In genomic region chr8:69970880-69971279, GRCm38 (mm10) we compare ENCODE assay signal across 15 mouse cellular contexts. TPM values are rescaled to one million over a fixed set of nuclear protein-coding genes. Genes with fewer than 3 reads are reported as not detected.
A peak's percentile ranks its signal among the peaks of the same experiment; 100 is the strongest.
DNase-seq lines count a peak whose midpoint lies in the region; ATAC-seq lines count a peak whose summit lies in the region.
"Had no signal": no experiment of that assay in that cellular context is flagged by ENCODE, and none has a peak within 500 bp of the region (broad histone marks: within the 10 kb centered on the region; RNA-seq: fewer than 3 reads in every experiment).

No protein-coding gene starts in this region.

- peak overlapping the region; percentile 74; the same call in 1 of the 2 replicates for H3K4me2 ChIP-seq in heart, embryonic 11.5 days
- peak overlapping the region; percentile 98; the same call in 1 of the 2 replicates for H3K4me2 ChIP-seq in liver, embryonic 12.5 days
- H3K4me2 ChIP-seq in intestine, embryonic 14.5 days (ENCODE audit: low read length) = peak overlapping the region; percentile 18; the same call in 1 of the 2 replicates

- H3K4me1 ChIP-seq in heart, embryonic 11.5 days (ENCODE audit: control insufficient read depth, insufficient read depth, low read length) = peaks cover 45% of the 10 kb centered on the region
- H3K4me1 ChIP-seq in liver, embryonic 12.5 days = peaks cover 89% of the 10 kb centered on the region
- H3K4me1 ChIP-seq in embryonic facial prominence, embryonic 10.5 days = peaks cover 41% of the 10 kb centered on the region
- peaks cover 22% of the 10 kb centered on the region for H3K4me1 ChIP-seq in intestine, embryonic 14.5 days (replicated peaks; ENCODE audit: control insufficient read depth, insufficient read depth, low read length)

- no peak overlapping the region for H3K4me3 ChIP-seq in heart, embryonic 11.5 days (ENCODE audit: low read depth, low read length)
- H3K4me3 ChIP-seq in liver, embryonic 12.5 days = no peak overlapping the region
- peak overlapping the region; percentile 28; the same call in 1 of the 2 replicates for H3K4me3 ChIP-seq in embryonic facial prominence, embryonic 10.5 days
- no peak overlapping the region for H3K4me3 ChIP-seq in intestine, embryonic 14.5 days (ENCODE audit: low read depth, low read length)
- H3K4me3 ChIP-seq: liver, embryonic 15.5 days had no signal

- no peaks in the 10 kb centered on the region for H3K36me3 ChIP-seq in heart, embryonic 11.5 days (ENCODE audit: control insufficient read depth, insufficient read depth, low read length)
- H3K36me3 ChIP-seq in liver, embryonic 12.5 days = peaks cover 29% of the 10 kb centered on the region
- H3K36me3 ChIP-seq in embryonic facial prominence, embryonic 10.5 days (replicated peaks) = 0 out of 2 replicates have a peak, but pooled peaks cover 13% of the 10 kb centered on the region
- no peaks in the 10 kb centered on the region for H3K36me3 ChIP-seq in intestine, embryonic 14.5 days (ENCODE audit: control insufficient read depth, insufficient read depth, low read length)

- 68% methylated on average over 2 of the region's 2 CpGs for WGBS in heart, embryonic 11.5 days (ENCODE audit: insufficient replicate concordance)
- WGBS in liver, embryonic 12.5 days (ENCODE audit: insufficient replicate concordance) = 80% methylated on average over 2 of the region's 2 CpGs
- 86% methylated on average over 2 of the region's 2 CpGs for WGBS in embryonic facial prominence, embryonic 10.5 days
- 78% methylated on average over 2 of the region's 2 CpGs for WGBS in intestine, embryonic 14.5 days

- no peak for ATAC-seq in heart, embryonic 11.5 days (replicated peaks; ENCODE audit: insufficient number of reproducible peaks, low FRiP score, low TSS enrichment)
- ATAC-seq in liver, embryonic 12.5 days = no peak
- ATAC-seq in intestine, embryonic 14.5 days (replicated peaks; ENCODE audit: low FRiP score, low TSS enrichment, low read depth) = no peak
- ATAC-seq: activated CD4-positive, CD25-positive, alpha-beta regulatory T cell, adult 4 months; forebrain, postnatal 0 days had no signal

- H3K27me3 ChIP-seq in heart, embryonic 11.5 days (ENCODE audit: control insufficient read depth, insufficient read depth, low read length) = no peaks in the 10 kb centered on the region
- no peaks in the 10 kb centered on the region for H3K27me3 ChIP-seq in liver, embryonic 12.5 days (replicated peaks)
- 0 out of 2 replicates have a peak, but pooled peaks cover 3% of the 10 kb centered on the region for H3K27me3 ChIP-seq in embryonic facial prominence, embryonic 10.5 days (replicated peaks; ENCODE audit: low read depth, poor library complexity, severe bottlenecking)
- no peaks in the 10 kb centered on the region for H3K27me3 ChIP-seq in intestine, embryonic 14.5 days (replicated peaks; ENCODE audit: control insufficient read depth, insufficient read depth, low read length)
- H3K27me3 ChIP-seq: liver, embryonic 15.5 days had no signal

- DNase-seq in heart, adult 18-20 months = no peak
- DNase-seq in liver = no peak
- DNase-seq in embryonic facial prominence, embryonic 10.5 days (ENCODE audit: low spot score) = no peak
- DNase-seq in intestine, embryonic 14.5 days (ENCODE audit: low spot score) = no peak
- no peak for DNase-seq in left cerebral cortex, adult 9 months (ENCODE audit: low spot score in 2 of 2)
- DNase-seq in adrenal gland, postnatal 4 days (ENCODE audit: low spot score in 2 of 2) = no peak
- DNase-seq: cerebellum, adult 2 months; forebrain, postnatal 0 days; heart, postnatal 4 days; kidney, adult 9 months; layer of hippocampus, postnatal 36 days had no signal

- no peak overlapping the region for H3K27ac ChIP-seq in heart, embryonic 11.5 days (ENCODE audit: low read depth, low read length)
- H3K27ac ChIP-seq in liver, embryonic 12.5 days = no peak overlapping the region
- no peak overlapping the region for H3K27ac ChIP-seq in embryonic facial prominence, embryonic 10.5 days (replicated peaks)
- no peak overlapping the region for H3K27ac ChIP-seq in intestine, embryonic 14.5 days (ENCODE audit: low read depth)

- H3K9me3 ChIP-seq in heart, embryonic 11.5 days (replicated peaks; ENCODE audit: control insufficient read depth, low read length) = no peaks in the 10 kb centered on the region
- no peaks in the 10 kb centered on the region for H3K9me3 ChIP-seq in liver, embryonic 12.5 days (replicated peaks)
- H3K9me3 ChIP-seq in embryonic facial prominence, embryonic 10.5 days = no peaks in the 10 kb centered on the region
- H3K9me3 ChIP-seq in intestine, embryonic 14.5 days (ENCODE audit: control insufficient read depth, low read length) = no peaks in the 10 kb centered on the region
- H3K9me3 ChIP-seq: liver, embryonic 15.5 days had no signal

- peak overlapping the region; percentile 36; the same call in 1 of the 2 replicates for H3K9ac ChIP-seq in heart, embryonic 11.5 days (ENCODE audit: low read depth, low read length)
- no peak overlapping the region for H3K9ac ChIP-seq in liver, embryonic 12.5 days
- H3K9ac ChIP-seq in intestine, embryonic 14.5 days (ENCODE audit: low read length) = no peak overlapping the region
- H3K9ac ChIP-seq: forebrain, postnatal 0 days; liver, embryonic 15.5 days had no signal

RNA-seq across cellular contexts. Expression of gene Gatad2a, which starts 25.3 kb away (rescaled TPM):
- 52.9 and 59.0 TPM in 2 replicates for polyA plus RNA-seq in heart, embryonic 11.5 days (2014; fragmentation: Nextera tagmentation; extraction: Ambion mirVana)
- total RNA-seq in heart, adult 18-20 months (2021) = 10 to 100 TPM; 30.6 to 32.7 TPM
- 60.2 and 62.6 TPM in 2 replicates for polyA plus RNA-seq in liver, embryonic 12.5 days (2016; fragmentation: Nextera tagmentation; extraction: Ambion mirVana)
- polyA plus RNA-seq in embryonic facial prominence, embryonic 10.5 days (2016; fragmentation: Nextera tagmentation; extraction: Ambion mirVana) = 57.3 and 59.9 TPM in 2 replicates
- polyA plus RNA-seq in intestine, embryonic 14.5 days (2014; fragmentation: Nextera tagmentation; extraction: Ambion mirVana) = 51.9 and 57.4 TPM in 2 replicates
- 100 to 1,000 TPM in 1 of 2 experiments, 10 to 100 TPM in 1; 91.5 to 106 TPM for total RNA-seq in adrenal gland, postnatal 4 days (2021)

Comparison
In these comparisons a context has a peak if more than half of its experiments do, and no peak if none do; other contexts are left out.
1. H3K4me2 ChIP-seq: peak in every context shown above with its lines; median percentile 98 in liver, embryonic 12.5 days; 74 in heart, embryonic 11.5 days; 18 in intestine, embryonic 14.5 days.